Mouse (Mus musculus): ENCODE measurements around the gene Ikzf1.

The Ikzf1 gene

GRCm38 (mm10) chr11:11690059-11690844, 5.4 kb downstream of the Ikzf1 start:
- DNase-seq (ENCODE audit: low read depth), result peak; percentile 86

- DNase-seq (ENCODE audit: low read depth), result no peak
Observed at GRCm38 (mm10) chr11:11690845-11691196, 6.0 kb downstream of the Ikzf1 start.

- peak; percentile 73 for DNase-seq (ENCODE audit: low read depth)
Observed at GRCm38 (mm10) chr11:11691324-11692058, 6.7 kb downstream of the Ikzf1 start.

GRCm38 (mm10) chr11:11692558-11693166, 7.9 kb downstream of the Ikzf1 start:
- DNase-seq (ENCODE audit: low read depth), result peak; percentile 73

- peak; percentile 68 for DNase-seq (ENCODE audit: low read depth)
Observed at GRCm38 (mm10) chr11:11693446-11693845, 8.6 kb downstream of the Ikzf1 start.

GRCm38 (mm10) chr11:11694072-11694471, 9.3 kb downstream of the Ikzf1 start:
- peak; percentile 57 for DNase-seq (ENCODE audit: low read depth)

- DNase-seq (ENCODE audit: low read depth), result peak; percentile 46
Observed at GRCm38 (mm10) chr11:11694472-11695177, 9.8 kb downstream of the Ikzf1 start.

GRCm38 (mm10) chr11:11695211-11695887, 10.5 kb downstream of the Ikzf1 start:
- peak; percentile 55 for DNase-seq (ENCODE audit: low read depth)

GRCm38 (mm10) chr11:11695907-11696306, 11.1 kb downstream of the Ikzf1 start:
- no peak for DNase-seq (ENCODE audit: low read depth)

GRCm38 (mm10) chr11:11696814-11697213, 12.0 kb downstream of the Ikzf1 start:
- DNase-seq (ENCODE audit: low read depth), result peak; percentile 29

- DNase-seq (ENCODE audit: low read depth), result no peak
Observed at GRCm38 (mm10) chr11:11701378-11701777, 16.6 kb downstream of the Ikzf1 start.

GRCm38 (mm10) chr11:11703776-11704175, 19.0 kb downstream of the Ikzf1 start:
- peak; percentile 70 for DNase-seq (ENCODE audit: low read depth)

GRCm38 (mm10) chr11:11708154-11708719, 23.4 kb downstream of the Ikzf1 start:
- DNase-seq (ENCODE audit: low read depth), result no peak

GRCm38 (mm10) chr11:11709311-11709710, 24.5 kb downstream of the Ikzf1 start:
- no peak for DNase-seq (ENCODE audit: low read depth)

GRCm38 (mm10) chr11:11710718-11711117, 25.9 kb downstream of the Ikzf1 start:
- DNase-seq (ENCODE audit: low read depth), result no peak

GRCm38 (mm10) chr11:11711748-11712147, 26.9 kb downstream of the Ikzf1 start:
- DNase-seq (ENCODE audit: low read depth), result peak; percentile 72

- no peak for DNase-seq (ENCODE audit: low read depth)
Observed at GRCm38 (mm10) chr11:11714676-11715075, 29.9 kb downstream of the Ikzf1 start.

- peak; percentile 56 for DNase-seq (ENCODE audit: low read depth)
Observed at GRCm38 (mm10) chr11:11715963-11716691, 31.3 kb downstream of the Ikzf1 start.

GRCm38 (mm10) chr11:11716692-11717037, 31.9 kb downstream of the Ikzf1 start:
- DNase-seq (ENCODE audit: low read depth), result peak; percentile 76

GRCm38 (mm10) chr11:11717606-11718167, 32.9 kb downstream of the Ikzf1 start:
- no peak for DNase-seq (ENCODE audit: low read depth)

Data from naive thymus-derived CD4-positive, alpha-beta T cell, adult 2 months (primary cell).